Mouse (Mus musculus) liver, embryonic 16.5 days (tissue): Measurements from ENCODE around the gene Gabarapl2. TPM values are rescaled to one million over a fixed set of nuclear protein-coding genes. Genes with fewer than 3 reads are reported as not detected.

ENCODE experiments used
- ATAC-seq: fragments of 200-750 bp; cut with Nextera tagmentation; 2 replicates; pipeline ENCODE4 v1.8.0; 2017; ENCODE audit warnings: low read depth, mild to moderate bottlenecking, moderate number of reproducible peaks, moderate library complexity
- H3K27ac ChIP-seq: fragments of 300-500 bp; sonication (generic); 2 replicates; pipeline ENCODE4 v1.5.1; 2014; ENCODE audit warnings: mild to moderate bottlenecking, low read length
- H3K27me3 ChIP-seq: fragments of 300-500 bp; sonication (generic); 2 replicates; pipeline ENCODE4 v1.6.1; 2014; ENCODE audit warnings: low read depth, low read length, mixed read lengths; ENCODE audit not compliant: control insufficient read depth, insufficient read depth
- H3K36me3 ChIP-seq: fragments of 300-500 bp; sonication (generic); 2 replicates; pipeline ENCODE4 v1.6.1; 2014; ENCODE audit warnings: mild to moderate bottlenecking; ENCODE audit not compliant: control insufficient read depth, insufficient read depth
- H3K4me1 ChIP-seq: fragments of 300-500 bp; sonication (generic); 2 replicates; pipeline ENCODE4 v1.6.1; 2014; ENCODE audit warnings: low read depth, low read length, mixed read lengths; ENCODE audit not compliant: control insufficient read depth
- H3K4me2 ChIP-seq: fragments of 300-500 bp; sonication (generic); 2 replicates; pipeline ENCODE4 v1.6.1; 2014; ENCODE audit warnings: low read depth, low read length, mixed read lengths
- H3K4me3 ChIP-seq: fragments of 300-500 bp; sonication (generic); 2 replicates; pipeline ENCODE4 v1.5.1; 2014; ENCODE audit warnings: low read depth, mild to moderate bottlenecking, low read length
- H3K9ac ChIP-seq: fragments of 300-500 bp; sonication (generic); 2 replicates; pipeline ENCODE4 v1.6.1; 2014; ENCODE audit warnings: low read depth, low read length
- H3K9me3 ChIP-seq: fragments of 300-500 bp; sonication (generic); replicated peaks from 2 replicates; pipeline ENCODE4 v1.6.1; 2016; ENCODE audit warnings: low read length; ENCODE audit not compliant: control insufficient read depth
- WGBS: fragments of 180-500 bp; shearing (Covaris S2); extraction: QIAGEN DNeasy Blood & Tissue Kit; methylation state at CpG from one replicate; pipeline ENCODE4 v1.1.7; 2014; ENCODE audit not compliant: insufficient replicate concordance; 5-methylcytosine and 5-hydroxymethylcytosine counted together
- polyA plus RNA-seq: library from polyadenylated mRNA; unstranded; fragments of >200 nt; fragmentation: Nextera tagmentation; extraction: Ambion mirVana; gene quantifications from 2 replicates; pipeline ENCODE4 v1.2.1, GENCODE M21; 2015

Gabarapl2 gene
- polyA plus RNA-seq, 1 experiment from 2014 or later: 195 TPM

- 11% methylated on average over 46 of the region's 47 CpGs for WGBS
- no peaks in the 10 kb centered on the region for H3K9me3 ChIP-seq
- no peak within 1 kb of the TSS for H3K4me3 ChIP-seq
- no peaks in the 10 kb centered on the region for H3K36me3 ChIP-seq
- no peak within 1 kb of the TSS for H3K9ac ChIP-seq
- no peaks in the 10 kb centered on the region; the same call in 1 of the 2 replicates for H3K4me1 ChIP-seq
- peaks cover 44% of the 10 kb centered on the region for H3K27me3 ChIP-seq
- no peak within 1 kb of the TSS for H3K27ac ChIP-seq
- no peak for ATAC-seq
- no peak within 1 kb of the TSS for H3K4me2 ChIP-seq
These were observed 30.7 kb upstream of the Gabarapl2 start, which contains the start of gene Chst5 for GRCm38 (mm10) chr8:111909621-111910450. TSS of gene Chst5 (minus strand) at chr8:111910447.

- Histone ChIP-seq H3K9me3 (no peaks in the 10 kb centered on the region), H3K36me3 (no peaks in the 10 kb centered on the region), H3K27me3 (peaks cover 44% of the 10 kb centered on the region), H3K4me2 (no peak overlapping the region), H3K4me1 (no peaks in the 10 kb centered on the region; the same call in 1 of the 2 replicates), H3K4me3 (no peak overlapping the region), H3K27ac (no peak overlapping the region), H3K9ac (no peak overlapping the region)
- WGBS: 57% methylated on average over 7 of the region's 7 CpGs
- ATAC-seq: no peak
These were observed 28.9 kb upstream of the Gabarapl2 start for GRCm38 (mm10) chr8:111911572-111911971.

DNA sequence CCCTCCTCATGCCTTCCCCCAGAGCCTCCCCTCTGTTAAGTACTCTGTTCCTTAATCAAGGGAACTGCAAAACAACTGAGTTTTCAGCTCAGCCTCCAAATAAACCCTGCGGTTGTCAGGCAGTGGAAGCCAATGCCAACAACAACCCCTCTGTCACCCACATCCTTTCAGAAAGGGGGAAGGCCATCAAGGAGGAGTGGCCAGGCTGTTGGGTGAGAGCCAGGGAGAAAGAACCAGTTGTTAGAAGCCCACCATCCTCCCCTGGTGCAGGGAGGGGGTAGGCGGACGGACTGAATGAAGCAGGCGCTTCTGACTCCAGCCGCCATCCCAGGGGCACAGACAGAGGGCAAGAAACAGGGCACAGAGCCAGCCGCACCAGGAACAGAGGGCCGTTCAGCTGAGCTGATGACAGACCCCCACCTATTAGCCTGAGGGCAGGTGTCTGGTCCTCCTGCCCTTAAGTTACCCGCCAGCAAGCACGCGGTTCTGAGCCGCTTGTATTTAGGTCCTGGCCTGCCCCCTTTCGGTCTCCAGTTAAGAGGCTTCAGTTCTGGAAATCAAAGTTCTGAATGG, 27.6 kb upstream of the Gabarapl2 start:
- H3K4me2 ChIP-seq: no peak overlapping the region
- no peaks in the 10 kb centered on the region for H3K36me3 ChIP-seq
- H3K27me3 ChIP-seq: peaks cover 43% of the 10 kb centered on the region
- 53% methylated on average over 12 of the region's 12 CpGs for WGBS
- no peak for ATAC-seq
- no peaks in the 10 kb centered on the region; the same call in 1 of the 2 replicates for H3K4me1 ChIP-seq
- H3K9me3 ChIP-seq: no peaks in the 10 kb centered on the region
- no peak overlapping the region for H3K4me3 ChIP-seq
- no peak overlapping the region for H3K9ac ChIP-seq
- H3K27ac ChIP-seq: no peak overlapping the region

DNA sequence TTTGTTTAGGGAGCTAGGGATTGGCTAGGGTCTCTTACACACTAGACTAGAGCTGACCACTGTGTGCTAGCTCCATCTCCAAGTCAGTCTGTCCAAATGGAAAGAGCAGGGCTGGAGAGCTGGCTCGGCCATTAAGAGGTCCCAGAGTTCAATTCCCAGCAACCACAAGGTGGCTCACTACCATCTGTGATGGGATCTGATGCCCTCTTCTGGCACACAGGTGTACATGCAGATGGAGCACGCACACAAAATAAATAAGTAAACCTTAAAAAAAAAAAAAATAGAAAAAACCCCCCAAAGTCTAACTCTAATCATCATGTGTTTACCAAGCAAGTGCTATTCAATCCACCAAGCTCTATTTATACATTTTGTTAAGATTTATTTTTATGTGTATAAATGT, 20.8 kb upstream of the Gabarapl2 start:
- Histone ChIP-seq H3K27me3 (no peaks in the 10 kb centered on the region), H3K9ac (no peak overlapping the region), H3K4me3 (no peak overlapping the region), H3K36me3 (no peaks in the 10 kb centered on the region), H3K9me3 (no peaks in the 10 kb centered on the region), H3K4me2 (no peak overlapping the region), H3K27ac (no peak overlapping the region), H3K4me1 (peaks cover 4% of the 10 kb centered on the region)
- WGBS: 68% methylated on average over 2 of the region's 2 CpGs
- 0 out of 2 replicates have a peak, but pooled peaks have one; percentile 30 for ATAC-seq

DNA sequence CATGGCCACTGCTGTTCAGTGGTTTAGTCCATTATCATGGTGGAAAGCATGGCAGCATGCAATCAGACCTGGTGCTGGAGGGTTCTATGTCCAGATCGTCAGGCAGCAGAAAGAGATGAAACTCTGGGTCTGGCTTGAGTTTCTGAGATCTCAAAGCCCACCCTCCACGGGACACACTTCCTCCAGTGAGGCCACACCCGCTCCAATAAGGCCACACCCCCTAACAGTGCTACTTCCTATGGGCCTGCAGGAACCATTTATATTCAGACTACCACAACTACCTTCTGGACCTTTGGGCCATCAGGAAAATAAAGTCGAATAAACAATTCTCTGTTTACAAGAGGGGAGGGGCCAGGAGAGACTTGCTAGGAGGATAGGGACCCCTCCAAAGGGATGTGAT, 19.5 kb upstream of the Gabarapl2 start:
- H3K36me3 ChIP-seq: no peaks in the 10 kb centered on the region
- no peak overlapping the region for H3K4me2 ChIP-seq
- H3K9me3 ChIP-seq: no peaks in the 10 kb centered on the region
- 44% methylated on average over 4 of the region's 4 CpGs for WGBS
- ATAC-seq: no peak
- H3K9ac ChIP-seq: no peak overlapping the region
- no peaks in the 10 kb centered on the region for H3K27me3 ChIP-seq
- no peak overlapping the region for H3K27ac ChIP-seq
- peaks cover 11% of the 10 kb centered on the region for H3K4me1 ChIP-seq
- no peak overlapping the region for H3K4me3 ChIP-seq

DNA sequence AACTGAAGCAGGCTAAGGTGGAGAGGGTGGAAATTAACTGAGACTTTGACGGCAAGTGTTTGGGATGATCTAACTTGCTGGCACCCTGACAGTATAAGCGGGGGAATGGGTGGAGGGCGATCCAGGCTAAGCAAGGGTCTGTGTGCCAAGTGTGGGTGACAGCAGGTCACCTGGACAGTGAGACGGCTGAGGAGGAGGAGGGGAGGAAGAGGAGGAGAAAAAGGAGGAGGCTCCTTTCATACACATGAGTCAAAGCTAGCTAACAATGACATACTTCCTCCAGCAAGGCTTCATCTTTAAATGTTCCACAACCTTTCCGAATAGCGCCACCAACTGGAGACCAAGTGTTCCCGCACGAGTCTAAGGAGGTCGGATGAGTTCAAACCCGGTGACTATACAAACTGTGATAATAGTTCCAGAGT, 17.1 kb upstream of the Gabarapl2 start:
- 26% methylated on average over 10 of the region's 10 CpGs for WGBS
- Histone ChIP-seq H3K4me1 (peaks cover 11% of the 10 kb centered on the region), H3K4me3 (no peak overlapping the region), H3K36me3 (no peaks in the 10 kb centered on the region), H3K4me2 (no peak overlapping the region), H3K27ac (no peak overlapping the region), H3K27me3 (no peaks in the 10 kb centered on the region), H3K9ac (no peak overlapping the region), H3K9me3 (no peaks in the 10 kb centered on the region)
- peak; percentile 35; the same call in 1 of the 2 replicates for ATAC-seq

DNA sequence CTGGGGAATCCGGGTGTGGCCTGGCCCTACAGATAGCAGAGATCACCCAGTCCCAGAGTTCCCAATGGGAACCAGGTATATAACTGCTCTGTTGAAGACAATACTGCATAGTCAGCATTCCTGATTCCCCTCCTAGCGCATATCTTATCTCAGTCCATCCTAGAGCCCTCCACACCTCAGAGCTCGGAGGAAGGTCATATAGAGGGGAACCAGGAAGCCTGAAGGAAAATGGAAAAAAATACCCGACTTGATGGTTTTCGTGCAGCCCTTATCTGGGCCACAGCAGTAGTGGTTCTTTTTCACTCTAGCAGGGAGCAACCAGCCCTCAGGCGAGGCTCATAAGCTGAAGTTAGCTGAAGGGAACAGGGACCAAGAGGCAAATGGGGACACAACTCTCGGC, 15.5 kb upstream of the Gabarapl2 start:
- H3K4me2 ChIP-seq: 0 out of 2 replicates have a peak overlapping the region, but pooled peaks have one; percentile 6
- no peaks in the 10 kb centered on the region for H3K27me3 ChIP-seq
- no peaks in the 10 kb centered on the region for H3K9me3 ChIP-seq
- H3K27ac ChIP-seq: peak overlapping the region; percentile 69
- H3K9ac ChIP-seq: peak overlapping the region; percentile 30; the same call in 1 of the 2 replicates
- WGBS: 30% methylated on average over 7 of the region's 7 CpGs
- no peaks in the 10 kb centered on the region for H3K36me3 ChIP-seq
- no peak for ATAC-seq
- H3K4me1 ChIP-seq: peaks cover 19% of the 10 kb centered on the region
- no peak overlapping the region for H3K4me3 ChIP-seq

GRCm38 (mm10) chr8:111929648-111930344, 10.7 kb upstream of the Gabarapl2 start:
- peak overlapping the region; percentile 51 for H3K4me2 ChIP-seq
- 15% methylated on average over 8 of the region's 8 CpGs for WGBS
- peak; percentile 86 for ATAC-seq
- peak overlapping the region; percentile 52 for H3K9ac ChIP-seq
- peak overlapping the region; percentile 19; the same call in 1 of the 2 replicates for H3K4me3 ChIP-seq
- no peaks in the 10 kb centered on the region for H3K27me3 ChIP-seq
- H3K36me3 ChIP-seq: no peaks in the 10 kb centered on the region
- H3K9me3 ChIP-seq: no peaks in the 10 kb centered on the region
- peak overlapping the region; percentile 97 for H3K27ac ChIP-seq
- H3K4me1 ChIP-seq: peaks cover 48% of the 10 kb centered on the region
